Mouse (Mus musculus) lung, adult 2 months (tissue): ENCODE data around the gene Olfr646. TPM values are rescaled to one million over a fixed set of nuclear protein-coding genes. Genes with fewer than 3 reads are reported as not detected.

Experiments used
- DNase-seq: peaks from one replicate; pipeline ENCODE4 v3.0.0; 2022
- H3K4me1 ChIP-seq: fragments of 200-500 bp; 2 replicates; pipeline ENCODE4 v1.6.1; 2011; ENCODE audit warnings: low read length; ENCODE audit not compliant: control insufficient read depth, insufficient read depth
- H3K4me3 ChIP-seq: fragments of 200-500 bp; replicated peaks from 2 replicates; pipeline ENCODE3; 2011; ENCODE audit warnings: low read depth, mild to moderate bottlenecking, control low read depth, low read length; ENCODE audit errors: extremely low read depth
- CTCF ChIP-seq: fragments of 200-500 bp; IDR thresholded peaks from 2 replicates; pipeline ENCODE4 v1.5.1; 2011; ENCODE audit warnings: mild to moderate bottlenecking, low read length, control low read depth; ENCODE audit not compliant: insufficient read depth
- POLR2A ChIP-seq: fragments of 200-500 bp; IDR thresholded peaks from 2 replicates; pipeline ENCODE4 v1.6.1; 2011; ENCODE audit warnings: low read depth, mild to moderate bottlenecking, control low read depth, low read length, borderline replicate concordance; ENCODE audit errors: extremely low read depth
- WGBS: fragments of 180-500 bp; shearing (Covaris S2); methylation state at CpG from one replicate; pipeline ENCODE4 v1.1.7; 2018; 5-methylcytosine and 5-hydroxymethylcytosine counted together
- polyA plus RNA-seq: library from polyadenylated mRNA; depleted of rRNA; stranded (reverse); fragments of >200 nt; gene quantifications from 2 replicates; pipeline ENCODE4 v1.2.3, GENCODE M21; 2012; rRNA removed

The Olfr646 gene
- not detected in 2 replicates for polyA plus RNA-seq

DNA sequence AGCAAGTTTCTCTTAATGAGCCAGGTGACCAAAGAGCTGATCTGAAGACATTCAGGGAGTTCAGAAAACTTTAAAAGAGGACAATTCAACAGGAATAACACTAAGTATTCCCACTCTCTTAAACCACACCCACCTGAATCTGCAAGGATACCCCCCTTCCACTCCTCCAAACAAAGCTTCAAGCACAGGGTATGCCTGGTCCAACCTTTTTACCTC is at the start of gene Olfr646:
Gene Olfr646 (plus strand): TSS at position 117 of the 216 bp plus-strand sequence.
- no peak for TF ChIP-seq POLR2A
- no peak for TF ChIP-seq CTCF
- DNase-seq: no peak
- no peaks in the 10 kb centered on the region for H3K4me1 ChIP-seq
- no peak within 1 kb of the TSS for H3K4me3 ChIP-seq

DNA sequence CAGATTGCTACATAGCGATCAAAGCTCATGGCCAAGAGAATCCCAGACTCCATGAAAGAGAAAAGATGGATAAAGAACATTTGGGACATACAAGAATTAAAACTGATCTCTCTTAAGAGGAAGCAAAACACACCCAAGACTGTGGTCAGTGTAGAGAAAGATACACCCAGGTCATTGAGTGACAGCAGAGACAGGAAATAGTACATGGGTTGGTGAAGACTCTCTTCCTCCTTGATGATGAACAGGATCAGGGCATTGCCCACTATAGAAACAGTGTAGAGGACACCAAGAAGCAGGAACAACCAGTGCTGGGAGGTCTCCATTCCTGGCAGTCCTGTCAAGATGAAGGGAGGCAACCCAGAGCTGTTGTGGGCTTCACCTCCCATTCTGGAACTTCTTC is 45.5 kb upstream of the Olfr646 start:
- TF ChIP-seq POLR2A: no peak
- no peak for TF ChIP-seq CTCF
- Histone ChIP-seq H3K4me1 (no peaks in the 10 kb centered on the region), H3K4me3 (no peak overlapping the region)
- whole genome bisulfite sequencing: 84% methylated on average over 1 of the region's 1 CpGs
- DNase-seq: no peak

DNA sequence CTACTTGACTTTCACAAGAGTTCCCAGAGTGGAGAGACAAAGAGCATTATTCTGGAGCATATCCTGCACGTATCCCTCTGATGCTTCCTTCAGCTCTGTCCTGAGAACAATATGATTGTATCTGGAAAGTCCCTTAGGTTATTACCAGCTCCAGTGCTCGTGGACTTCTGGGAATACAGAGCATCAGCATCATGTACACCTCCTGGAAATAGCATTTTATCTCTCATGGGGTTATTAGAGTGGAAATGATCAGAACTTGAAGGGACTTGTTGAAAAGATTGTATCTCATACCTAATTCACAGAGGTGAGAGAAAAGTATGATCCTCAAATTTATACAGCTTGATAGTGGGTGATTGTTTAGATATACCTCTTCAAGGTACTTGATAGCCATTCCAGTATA is 43.3 kb upstream of the Olfr646 start, which contains the start of gene 4930516K23Rik:
Gene 4930516K23Rik (minus strand): TSS at position 101 of the 400 bp plus-strand sequence.
- Histone ChIP-seq H3K4me1 (no peaks in the 10 kb centered on the region), H3K4me3 (no peak within 1 kb of the TSS)
- DNase-seq: no peak
- TF ChIP-seq POLR2A: no peak
- no peak for TF ChIP-seq CTCF
- 43% methylated on average over 2 of the region's 2 CpGs for WGBS

DNA sequence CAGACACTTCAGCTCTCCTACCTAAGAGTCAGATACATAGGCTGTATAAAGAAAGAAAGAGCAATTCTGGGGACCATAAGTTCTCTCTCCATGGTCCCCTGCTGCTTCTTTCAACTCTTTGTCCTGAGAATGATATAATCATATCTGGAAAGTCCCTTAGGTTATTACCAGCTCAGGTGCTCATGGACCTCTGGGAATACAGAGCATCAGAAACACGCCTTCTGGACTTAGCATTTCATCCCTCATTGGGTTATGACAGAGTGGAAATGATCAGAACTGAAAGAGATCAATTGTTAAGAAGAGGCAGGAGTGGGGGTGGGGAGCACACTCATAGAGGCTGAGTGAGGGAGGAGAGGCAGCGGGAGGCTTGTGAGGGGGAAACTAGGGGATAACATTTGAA is 32.9 kb upstream of the Olfr646 start, which contains the start of gene Olfr644:
Gene Olfr644 (minus strand): TSS at position 101 of the 400 bp plus-strand sequence.
- no peaks in the 10 kb centered on the region for H3K4me1 ChIP-seq
- TF ChIP-seq CTCF (no peak), POLR2A (no peak)
- WGBS: 52% methylated on average over 2 of the region's 2 CpGs
- no peak within 1 kb of the TSS for H3K4me3 ChIP-seq
- no peak for DNase-seq

DNA sequence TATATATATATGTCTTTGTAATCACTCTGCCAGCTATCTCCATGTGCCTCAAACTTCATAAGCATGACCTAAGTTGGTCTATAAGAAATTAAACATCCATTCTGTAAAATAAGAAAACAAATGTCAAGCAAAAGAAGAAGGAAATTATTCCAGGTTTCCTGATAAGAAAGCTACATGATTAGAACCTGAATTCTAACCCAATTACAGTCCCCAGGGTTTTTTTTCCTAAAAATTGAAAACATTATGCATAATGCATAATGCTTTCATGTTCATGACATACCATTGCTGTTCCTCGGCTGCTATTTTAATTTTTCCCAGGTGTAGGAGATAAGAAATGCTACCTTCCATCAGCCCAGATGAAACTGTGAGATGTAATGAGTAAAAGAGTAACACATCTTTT is 19.3 kb upstream of the Olfr646 start, which contains the start of gene Olfr645:
Gene Olfr645 (minus strand): TSS at position 101 of the 400 bp plus-strand sequence.
- Histone ChIP-seq H3K4me1 (no peaks in the 10 kb centered on the region), H3K4me3 (no peak within 1 kb of the TSS)
- TF ChIP-seq POLR2A (no peak), CTCF (no peak)
- WGBS: 73% methylated on average over 1 of the region's 1 CpGs
- DNase-seq: no peak

DNA sequence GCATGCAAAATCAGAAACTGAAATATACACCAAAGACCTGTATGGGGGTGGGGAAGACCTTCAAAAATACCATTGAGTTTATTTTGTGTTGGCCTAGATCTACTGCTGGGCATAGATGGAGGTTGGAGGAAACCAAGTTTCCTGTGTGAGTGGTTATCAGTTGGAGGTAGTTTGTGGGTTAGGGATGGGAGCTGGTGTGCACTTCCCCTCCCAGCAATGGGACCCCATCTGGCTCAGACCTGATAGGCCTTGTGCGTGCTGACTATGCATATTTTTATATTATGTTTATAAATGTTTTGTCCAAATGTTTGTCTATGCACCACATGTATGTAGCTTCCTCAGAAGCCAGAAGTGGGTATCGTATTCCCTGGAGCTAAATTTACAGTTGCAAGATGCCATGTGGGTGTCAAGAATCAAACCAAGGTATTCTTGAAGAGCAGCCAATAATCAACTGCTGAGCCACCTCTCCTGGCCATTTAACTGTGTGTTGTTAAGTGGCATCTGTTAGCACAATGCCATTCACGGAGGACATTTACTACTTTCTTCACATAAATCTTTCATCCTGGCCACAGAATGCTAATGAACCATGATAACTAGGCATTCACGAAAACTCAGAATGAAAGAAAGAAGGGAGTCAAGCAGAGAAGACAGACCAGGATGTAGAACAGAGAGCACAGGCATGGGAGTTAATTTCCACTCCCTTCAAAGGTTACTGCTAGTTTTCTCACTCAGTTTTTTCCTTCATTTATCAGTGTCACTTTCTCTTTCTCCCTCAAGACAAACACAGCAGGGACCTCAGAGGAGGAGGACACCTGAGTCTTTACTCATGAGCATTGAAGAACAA is 538 bp upstream of the Olfr646 start:
- WGBS: 61% methylated on average over 4 of the region's 4 CpGs
- no peak for DNase-seq
- no peaks in the 10 kb centered on the region for H3K4me1 ChIP-seq

DNA sequence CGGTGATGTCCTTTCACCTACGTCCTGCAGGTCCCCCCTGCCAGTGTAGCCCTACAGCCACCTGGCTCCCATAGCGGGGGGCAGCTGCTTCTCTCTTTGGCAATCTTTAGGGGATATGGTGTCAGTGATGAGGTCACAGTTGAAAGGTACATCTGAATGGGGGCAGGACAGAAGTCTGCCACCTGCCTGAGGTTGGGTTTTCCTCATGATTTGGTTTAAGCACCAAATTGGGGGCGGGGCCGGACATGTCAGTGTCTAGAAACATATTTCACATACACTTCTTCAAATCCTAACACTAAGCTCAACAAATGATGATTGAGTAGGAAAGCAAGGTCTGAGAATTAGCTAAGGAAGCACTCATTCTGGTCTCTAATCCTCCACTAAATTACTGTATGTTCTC is 25.1 kb downstream of the Olfr646 start, which contains the start of gene Ubqln5:
Gene Ubqln5 (minus strand): TSS at position 101 of the 400 bp plus-strand sequence.
- no peak for DNase-seq
- no peak for TF ChIP-seq POLR2A
- no peak for TF ChIP-seq CTCF
- no peak within 1 kb of the TSS for H3K4me3 ChIP-seq
- no peaks in the 10 kb centered on the region for H3K4me1 ChIP-seq
- WGBS: 92% methylated on average over 5 of the region's 5 CpGs

More for the DNA sequence above, 538 bp upstream of the Olfr646 start:
- no peak overlapping the region for H3K4me3 ChIP-seq
- TF ChIP-seq CTCF: no peak
- no peak for TF ChIP-seq POLR2A

DNA sequence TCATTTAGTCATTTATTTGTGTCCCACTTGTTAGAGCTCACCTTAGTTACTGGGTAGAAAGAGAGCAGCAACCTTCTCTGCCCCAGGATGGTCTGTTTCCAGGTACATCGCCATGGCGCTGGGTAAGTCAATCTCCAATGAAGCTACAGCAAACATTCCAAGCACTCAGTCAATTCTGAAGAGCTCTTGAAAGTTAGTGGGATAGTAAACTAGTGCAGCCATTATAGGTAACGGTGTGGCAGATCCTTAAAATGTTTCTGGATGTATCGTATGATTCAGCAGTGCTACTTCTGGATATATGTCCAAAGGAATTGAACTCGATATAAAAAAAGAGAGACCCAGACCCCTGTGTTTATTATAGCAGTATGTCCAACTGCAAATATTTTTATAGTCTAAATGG is 32.6 kb downstream of the Olfr646 start, which contains the start of gene Olfr643:
Gene Olfr643 (minus strand): TSS at position 101 of the 400 bp plus-strand sequence.
- TF ChIP-seq CTCF: no peak
- no peak for TF ChIP-seq POLR2A
- Histone ChIP-seq H3K4me1 (no peaks in the 10 kb centered on the region), H3K4me3 (no peak within 1 kb of the TSS)
- no peak for DNase-seq
- WGBS: 66% methylated on average over 5 of the region's 5 CpGs

DNA sequence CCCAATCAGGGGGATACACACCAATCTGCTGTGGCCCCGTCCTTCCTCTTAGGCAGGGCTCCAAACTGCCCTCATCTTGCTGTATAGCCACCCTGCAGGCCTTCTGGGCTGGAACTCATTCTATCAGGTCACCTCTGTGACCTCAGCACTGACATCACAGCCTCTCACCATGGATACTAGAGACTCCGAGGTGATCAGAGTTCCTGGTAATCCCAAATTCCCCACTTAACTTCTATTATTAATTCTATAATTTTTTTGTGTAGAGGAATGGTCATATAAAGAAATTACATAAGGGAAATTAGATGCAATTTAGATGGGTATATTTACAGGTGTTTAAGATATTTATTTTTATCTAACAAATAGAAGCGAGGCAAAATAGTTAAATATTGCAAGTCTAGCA is 38.5 kb downstream of the Olfr646 start, which contains the start of gene Ubqln3:
Gene Ubqln3 (minus strand): TSS at position 101 of the 400 bp plus-strand sequence.
- H3K4me3 ChIP-seq: no peak within 1 kb of the TSS
- DNase-seq: no peak
- no peaks in the 10 kb centered on the region for H3K4me1 ChIP-seq
- WGBS: 64% methylated on average over 3 of the region's 3 CpGs
- TF ChIP-seq CTCF (no peak), POLR2A (no peak)

DNA sequence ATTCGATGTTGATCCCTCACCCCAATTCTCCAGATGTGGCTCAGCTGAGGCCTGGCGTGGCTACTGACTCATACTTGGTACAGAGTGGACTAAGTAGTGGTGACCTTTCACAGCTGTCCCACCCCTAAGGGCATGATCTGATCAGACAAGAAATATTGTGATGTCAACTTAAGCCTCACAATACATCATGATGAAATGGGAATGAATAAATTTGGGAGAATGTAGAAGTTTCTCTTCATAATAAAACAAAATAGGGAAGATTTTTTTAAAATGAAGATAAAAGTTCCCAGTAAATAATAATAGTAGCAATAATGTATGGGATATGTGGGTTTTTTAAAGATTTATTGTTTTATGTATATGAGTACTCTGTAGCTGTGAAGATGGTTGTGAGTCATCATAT is 45.8 kb downstream of the Olfr646 start, which contains the start of gene Ubqlnl:
Gene Ubqlnl (minus strand): TSS at position 101 of the 400 bp plus-strand sequence.
- 82% methylated on average over 2 of the region's 2 CpGs for WGBS
- DNase-seq: no peak
- Histone ChIP-seq H3K4me3 (no peak within 1 kb of the TSS), H3K4me1 (no peaks in the 10 kb centered on the region)
- TF ChIP-seq POLR2A (no peak), CTCF (no peak)

Other genes starting within 250 kb of the Olfr646 start
- not detected in 2 replicates for gene Olfr66, start 218.6 kb upstream of the Olfr646 start, polyA plus RNA-seq
- not detected in 2 replicates for gene Olfr64, start 210.4 kb upstream of the Olfr646 start, polyA plus RNA-seq
- not detected in 2 replicates for gene Olfr65, start 201.4 kb upstream of the Olfr646 start, polyA plus RNA-seq
- gene Olfr631, start 176.0 kb upstream of the Olfr646 start, polyA plus RNA-seq: not detected in 2 replicates
- gene Olfr632, start 170.5 kb upstream of the Olfr646 start, polyA plus RNA-seq: not detected in 2 replicates
- gene Olfr633, start 160.4 kb upstream of the Olfr646 start, polyA plus RNA-seq: not detected in 2 replicates
- not detected in 2 replicates for gene Olfr635, start 133.7 kb upstream of the Olfr646 start, polyA plus RNA-seq
- gene Olfr638, start 106.1 kb upstream of the Olfr646 start, polyA plus RNA-seq: not detected in 2 replicates
- not detected in 2 replicates for gene Olfr639, start 87.6 kb upstream of the Olfr646 start, polyA plus RNA-seq
- not detected in 2 replicates for gene Olfr640, start 79.3 kb upstream of the Olfr646 start, polyA plus RNA-seq
- gene Olfr641, start 69.4 kb upstream of the Olfr646 start, polyA plus RNA-seq: not detected in 2 replicates
- gene Olfr642, start 52.2 kb upstream of the Olfr646 start, polyA plus RNA-seq: not detected in 2 replicates
- not detected in 2 replicates for gene 4930516K23Rik, start 43.4 kb upstream of the Olfr646 start, polyA plus RNA-seq
- not detected in 2 replicates for gene Olfr644, start 33.0 kb upstream of the Olfr646 start, polyA plus RNA-seq
- not detected in 2 replicates for gene Olfr645, start 19.4 kb upstream of the Olfr646 start, polyA plus RNA-seq
- gene Ubqln5, start 25.0 kb downstream of the Olfr646 start, polyA plus RNA-seq: not detected in 2 replicates
- gene Olfr643, start 32.5 kb downstream of the Olfr646 start, polyA plus RNA-seq: not detected in 2 replicates
- not detected in 2 replicates for gene Ubqln3, start 38.4 kb downstream of the Olfr646 start, polyA plus RNA-seq
- not detected in 2 replicates for gene Ubqlnl, start 45.7 kb downstream of the Olfr646 start, polyA plus RNA-seq
- not detected in 2 replicates for gene Olfm5, start 60.0 kb downstream of the Olfr646 start, polyA plus RNA-seq
- 0.04 TPM in 1 of 2 replicates, not detected in the other for gene Olfr648, start 78.5 kb downstream of the Olfr646 start, polyA plus RNA-seq
- not detected in 2 replicates for gene Olfr649, start 91.1 kb downstream of the Olfr646 start, polyA plus RNA-seq
- 0.88 and 1.3 TPM in 2 replicates for gene Trim6, start 113.9 kb downstream of the Olfr646 start, polyA plus RNA-seq
- 5.7 and 15.2 TPM in 2 replicates for gene Trim34a, start 139.6 kb downstream of the Olfr646 start, polyA plus RNA-seq
- 0.70 and 1.9 TPM in 2 replicates for gene Trim5, start 183.2 kb downstream of the Olfr646 start, polyA plus RNA-seq
- gene Trim12a, start 210.6 kb downstream of the Olfr646 start, polyA plus RNA-seq: 3.1 and 11.5 TPM in 2 replicates
- gene Trim34b, start 224.6 kb downstream of the Olfr646 start, polyA plus RNA-seq: 0.26 and 3.4 TPM in 2 replicates
- gene Trim12c, start 248.5 kb downstream of the Olfr646 start, polyA plus RNA-seq: 3.2 and 3.8 TPM in 2 replicates